Mouse (Mus musculus) intestine, embryonic 16.5 days (tissue): ENCODE data around the gene Snw1. TPM values are rescaled to one million over a fixed set of nuclear protein-coding genes. Genes with fewer than 3 reads are reported as not detected.
"Not testable (repeated sequence)": the region's sequence is repeated elsewhere in the genome, so short reads cannot be mapped to it uniquely, and the experiment has no call there.

Experiments
- ATAC-seq: fragments of 200-750 bp; cut with Nextera tagmentation; 2 replicates; pipeline ENCODE4 v1.8.0; 2017; ENCODE audit warnings: moderate TSS enrichment, moderate library complexity
- H3K27ac ChIP-seq: fragments of 300-500 bp; sonication (generic); 2 replicates; pipeline ENCODE4 v1.5.1; 2014; ENCODE audit warnings: mild to moderate bottlenecking, low read length
- H3K27me3 ChIP-seq: fragments of 300-500 bp; sonication (generic); replicated peaks from 2 replicates; pipeline ENCODE4 v1.6.1; 2014; ENCODE audit warnings: low read length, control low read depth, mixed read lengths; ENCODE audit not compliant: control insufficient read depth, insufficient read depth
- H3K36me3 ChIP-seq: fragments of 300-500 bp; sonication (generic); 2 replicates; pipeline ENCODE4 v1.6.1; 2014; ENCODE audit warnings: low read length, control low read depth; ENCODE audit not compliant: control insufficient read depth, insufficient read depth
- H3K4me1 ChIP-seq: fragments of 300-500 bp; sonication (generic); 2 replicates; pipeline ENCODE4 v1.6.1; 2014; ENCODE audit warnings: low read length, control low read depth, mixed read lengths; ENCODE audit not compliant: control insufficient read depth, insufficient read depth
- H3K4me2 ChIP-seq: fragments of 300-500 bp; sonication (generic); 2 replicates; pipeline ENCODE4 v1.6.1; 2014; ENCODE audit warnings: low read depth, low read length, control low read depth
- H3K4me3 ChIP-seq: fragments of 300-500 bp; sonication (generic); 2 replicates; pipeline ENCODE4 v1.5.1; 2014; ENCODE audit warnings: mild to moderate bottlenecking, low read length
- H3K9ac ChIP-seq: fragments of 300-500 bp; sonication (generic); 2 replicates; pipeline ENCODE4 v1.6.1; 2014; ENCODE audit warnings: low read depth, low read length
- H3K9me3 ChIP-seq: fragments of 300-500 bp; sonication (generic); 2 replicates; pipeline ENCODE4 v1.6.1; 2016; ENCODE audit warnings: low read length, control low read depth; ENCODE audit not compliant: control insufficient read depth
- WGBS: fragments of 180-500 bp; shearing (Covaris S2); extraction: QIAGEN DNeasy Blood & Tissue Kit; methylation state at CpG from one replicate; pipeline ENCODE4 v1.1.7; 2014; 5-methylcytosine and 5-hydroxymethylcytosine counted together
- polyA plus RNA-seq: library from polyadenylated mRNA; unstranded; fragments of >200 nt; fragmentation: Nextera tagmentation; extraction: Ambion mirVana; gene quantifications from 2 replicates; pipeline ENCODE4 v1.2.1, GENCODE M21; 2015

Snw1 gene
- polyA plus RNA-seq, result 100.0 and 107 TPM in 2 replicates

DNA sequence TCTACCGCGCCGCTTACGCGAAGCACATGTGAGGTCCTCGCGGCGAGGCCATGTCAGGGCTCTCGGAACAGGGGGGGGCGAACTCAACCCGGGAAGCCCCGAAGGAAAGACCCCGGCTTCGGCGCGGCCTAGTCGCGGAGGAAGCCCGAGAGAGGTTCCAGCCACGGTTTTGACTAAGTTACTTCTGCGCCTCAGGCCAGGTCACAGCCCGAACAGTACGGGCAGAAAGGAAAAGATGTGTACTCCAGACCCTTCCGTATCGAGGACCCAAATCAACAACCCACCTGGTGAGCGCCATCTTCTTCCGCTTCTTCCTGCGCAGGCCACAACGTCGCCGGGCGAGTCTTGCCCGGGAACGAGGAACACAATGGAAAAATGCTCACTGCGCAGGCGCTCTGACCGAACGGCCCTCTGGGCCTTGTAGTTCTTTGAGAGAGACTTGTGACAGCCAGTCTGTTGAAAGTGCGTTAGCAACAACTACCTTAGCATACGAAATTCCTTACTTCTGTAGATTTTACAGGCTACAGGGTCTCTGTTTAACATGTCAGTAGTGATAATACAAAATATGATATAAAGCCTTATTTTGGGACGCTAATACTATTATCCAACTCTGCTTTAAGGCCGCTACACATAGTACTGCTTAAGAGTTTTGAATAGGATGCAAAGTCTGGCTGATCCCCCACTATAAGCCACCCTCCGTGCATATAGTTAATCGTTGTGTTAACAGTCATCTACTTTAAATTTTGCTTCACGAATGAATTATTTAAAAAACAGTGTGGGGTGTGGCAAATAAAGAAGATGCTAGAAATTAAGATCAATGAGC is at the start of gene Snw1:
Gene Snw1, minus strand, starts transcription at position 311 of the 823 bp plus-strand sequence.
- peak within 1 kb of the TSS; percentile 76 for H3K4me3 ChIP-seq
- H3K4me2 ChIP-seq, result peak within 1 kb of the TSS; percentile 67
- no peaks in the 10 kb centered on the region for H3K9me3 ChIP-seq
- H3K9ac ChIP-seq, result peak within 1 kb of the TSS; percentile 91
- H3K36me3 ChIP-seq, result no peaks in the 10 kb centered on the region
- peaks cover 11% of the 10 kb centered on the region for H3K4me1 ChIP-seq
- 3% methylated on average over 45 of the region's 45 CpGs for WGBS
- peak; percentile 99 for ATAC-seq
- H3K27ac ChIP-seq, result peak within 1 kb of the TSS; percentile 61
- no peaks in the 10 kb centered on the region for H3K27me3 ChIP-seq

DNA sequence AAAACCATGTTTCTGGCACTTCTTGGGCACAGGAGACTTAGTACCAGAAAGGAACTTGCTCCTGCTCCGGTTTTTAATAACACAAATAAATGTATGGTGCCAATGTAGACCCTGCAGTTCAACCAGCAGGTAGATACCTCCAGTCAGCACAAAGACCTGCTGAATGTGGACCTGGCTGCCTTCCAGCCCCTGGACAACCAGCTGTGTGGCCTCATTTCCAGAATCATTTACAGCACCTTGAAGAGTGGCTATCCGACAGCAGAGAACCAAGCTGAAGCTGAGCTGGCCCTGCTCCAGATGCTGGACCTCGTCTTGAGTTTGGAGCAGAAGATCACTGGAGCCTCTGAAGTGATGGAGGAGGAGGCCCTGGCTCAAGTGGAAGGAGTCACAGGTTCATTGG is 47.5 kb upstream of the Snw1 start:
- H3K9ac ChIP-seq, H3K4me3 ChIP-seq, H3K9me3 ChIP-seq, H3K4me1 ChIP-seq, H3K4me2 ChIP-seq, H3K36me3 ChIP-seq, H3K27me3 ChIP-seq, H3K27ac ChIP-seq, ATAC-seq: not testable (repeated sequence)
- 64% methylated on average over 3 of the region's 3 CpGs for WGBS

- not testable (repeated sequence) for H3K4me1 ChIP-seq, H3K4me3 ChIP-seq, H3K27me3 ChIP-seq, ATAC-seq, H3K4me2 ChIP-seq, H3K9ac ChIP-seq, H3K36me3 ChIP-seq, H3K27ac ChIP-seq, H3K9me3 ChIP-seq
- 89% methylated on average over 4 of the region's 4 CpGs for WGBS
Measured at GRCm38 (mm10) chr12:87514016-87514415, 41.9 kb upstream of the Snw1 start, which contains the start of gene Gm8300. Gene Gm8300 (plus strand): TSS chr12:87514316.

- not testable (repeated sequence) for H3K36me3 ChIP-seq, H3K27ac ChIP-seq, ATAC-seq, H3K27me3 ChIP-seq, H3K4me2 ChIP-seq, H3K4me3 ChIP-seq, H3K4me1 ChIP-seq, H3K9ac ChIP-seq, H3K9me3 ChIP-seq
- WGBS, result 86% methylated on average over 3 of the region's 3 CpGs
Measured at GRCm38 (mm10) chr12:87494421-87494820, 22.3 kb upstream of the Snw1 start, which contains the start of gene Gm5788. Gene Gm5788 (plus strand): TSS chr12:87494721.

DNA sequence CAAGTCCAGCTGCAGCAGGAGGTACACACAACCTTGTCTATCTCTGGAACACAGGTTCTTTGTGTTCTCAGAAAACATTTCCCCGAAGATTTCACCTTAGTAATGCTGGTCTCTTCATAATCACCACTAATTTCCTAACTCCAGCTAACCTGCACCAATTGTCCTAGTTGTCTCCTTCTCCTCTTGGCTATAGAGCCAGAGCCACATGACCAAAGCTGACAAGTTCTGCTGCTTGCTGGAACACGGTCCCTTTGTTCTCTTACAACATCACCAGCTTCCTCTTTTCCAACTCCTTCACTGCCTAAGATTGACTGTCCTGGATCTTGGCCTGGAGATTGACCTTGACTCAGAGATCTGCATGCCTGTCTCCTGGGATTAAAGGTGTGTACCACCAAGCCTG is 16.6 kb upstream of the Snw1 start:
- ATAC-seq, result not testable (repeated sequence)
- 68% methylated on average over 2 of the region's 2 CpGs for WGBS

DNA sequence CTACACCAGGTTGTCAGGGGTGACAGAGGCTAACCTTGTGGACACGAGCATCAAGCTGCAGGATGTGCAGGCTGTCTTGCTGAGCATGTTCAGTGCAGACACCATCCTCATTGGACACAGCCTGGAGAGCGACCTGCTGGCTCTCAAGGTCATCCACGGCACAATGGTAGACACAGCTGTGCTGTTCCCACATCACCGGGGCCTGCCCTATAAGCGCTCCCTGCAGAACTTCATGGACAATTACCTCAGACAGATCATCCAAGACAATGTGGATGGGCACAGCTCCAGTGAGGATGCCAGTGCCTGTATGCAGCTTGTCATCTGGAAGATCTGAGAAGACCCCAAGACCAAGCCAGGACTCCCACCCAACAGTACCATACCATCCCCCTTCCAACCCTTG is 10.4 kb upstream of the Snw1 start:
- not testable (repeated sequence) for H3K27me3 ChIP-seq, H3K4me1 ChIP-seq, H3K9ac ChIP-seq, H3K4me2 ChIP-seq, ATAC-seq, H3K36me3 ChIP-seq, H3K4me3 ChIP-seq, H3K9me3 ChIP-seq, H3K27ac ChIP-seq
- 81% methylated on average over 5 of the region's 5 CpGs for WGBS

More for the DNA sequence above, 16.6 kb upstream of the Snw1 start:
- H3K4me1 ChIP-seq, H3K27me3 ChIP-seq, H3K9ac ChIP-seq, H3K9me3 ChIP-seq, H3K27ac ChIP-seq, H3K4me2 ChIP-seq, H3K36me3 ChIP-seq, H3K4me3 ChIP-seq: not testable (repeated sequence)

- peaks cover 11% of the 10 kb centered on the region for H3K4me1 ChIP-seq
- no peak overlapping the region for H3K4me3 ChIP-seq
- H3K27me3 ChIP-seq, result no peaks in the 10 kb centered on the region
- no peaks in the 10 kb centered on the region for H3K36me3 ChIP-seq
- 79% methylated on average over 3 of the region's 3 CpGs for WGBS
- no peaks in the 10 kb centered on the region for H3K9me3 ChIP-seq
- ATAC-seq, result no peak
- no peak overlapping the region for H3K4me2 ChIP-seq
- H3K9ac ChIP-seq, result no peak overlapping the region
- no peak overlapping the region for H3K27ac ChIP-seq
Measured at GRCm38 (mm10) chr12:87474756-87475155, 2.7 kb upstream of the Snw1 start.

GRCm38 (mm10) chr12:87471421-87471963 is 582 bp downstream of the Snw1 start:
- Histone ChIP-seq H3K27me3 (no peaks in the 10 kb centered on the region), H3K9ac (peak overlapping the region; percentile 91), H3K36me3 (no peaks in the 10 kb centered on the region), H3K9me3 (no peaks in the 10 kb centered on the region), H3K27ac (peak overlapping the region; percentile 61), H3K4me3 (peak overlapping the region; percentile 76), H3K4me1 (peaks cover 11% of the 10 kb centered on the region), H3K4me2 (peak overlapping the region; percentile 67)
- no peak for ATAC-seq
- under 1% methylated on average over 19 of the region's 19 CpGs for WGBS

DNA sequence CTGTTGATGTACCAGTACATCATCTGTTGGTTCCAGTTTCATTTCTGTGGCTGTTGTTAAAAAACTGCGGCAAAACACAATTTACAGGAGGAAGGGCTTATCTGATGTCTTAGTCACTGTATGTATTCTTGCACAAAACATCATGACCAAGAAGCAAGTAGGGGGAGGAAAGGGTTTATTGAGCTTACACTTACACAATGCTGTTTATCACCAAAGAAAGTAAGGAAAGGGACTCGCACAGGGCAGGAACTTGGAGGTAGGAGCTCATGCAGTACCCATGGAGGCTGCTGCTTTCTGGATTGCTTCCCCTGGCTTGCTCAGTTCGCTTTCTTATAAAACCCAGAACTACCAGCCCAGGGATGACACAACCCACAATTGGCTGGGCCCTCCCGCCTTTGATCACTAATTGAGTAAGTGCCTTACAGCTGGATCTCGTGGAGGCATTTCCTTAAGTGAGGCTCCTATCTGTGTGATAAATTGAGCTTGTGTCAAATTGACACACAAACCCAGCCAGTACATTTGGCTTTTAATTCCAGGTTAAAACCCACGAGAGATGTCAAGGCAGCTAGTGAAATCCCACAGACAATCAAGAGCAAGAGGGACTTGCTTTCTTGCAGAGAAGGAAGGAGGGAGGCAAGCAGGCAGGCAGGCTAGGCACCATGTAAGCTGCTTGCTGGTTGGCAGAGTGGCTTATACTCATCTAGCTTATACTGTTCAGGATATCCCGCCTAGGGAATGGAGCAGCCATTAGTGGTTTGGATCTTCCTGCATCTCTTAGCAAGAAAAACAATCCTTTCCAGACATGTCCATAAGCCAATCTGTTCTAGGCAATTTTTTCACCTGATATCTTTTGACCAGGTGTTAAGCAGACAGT is 1.6 kb downstream of the Snw1 start:
- H3K27ac ChIP-seq, result no peak overlapping the region
- H3K4me1 ChIP-seq, result peaks cover 11% of the 10 kb centered on the region
- peak overlapping the region; percentile 67 for H3K4me2 ChIP-seq
- no peaks in the 10 kb centered on the region for H3K9me3 ChIP-seq
- H3K9ac ChIP-seq, result 0 out of 2 replicates have a peak overlapping the region, but pooled peaks have one; percentile 12
- WGBS, result 57% methylated on average over 7 of the region's 7 CpGs
- H3K4me3 ChIP-seq, result peak overlapping the region; percentile 76
- no peaks in the 10 kb centered on the region for H3K27me3 ChIP-seq
- H3K36me3 ChIP-seq, result no peaks in the 10 kb centered on the region
- no peak for ATAC-seq
